Mouse (Mus musculus) frontal cortex, adult (tissue): ENCODE measurements around the gene Gna13.
"Not testable (repeated sequence)": the region's sequence is repeated elsewhere in the genome, so short reads cannot be mapped to it uniquely, and the experiment has no call there.

Source experiments
- ATAC-seq: cut with Nextera tagmentation; 2 replicates; pipeline ENCODE4 v1.9.2; 2017; ENCODE audit warnings: mild to moderate bottlenecking, moderate library complexity, mixed read lengths; ENCODE audit not compliant: low TSS enrichment

The Gna13 gene

GRCm38 (mm10) chr11:109362463-109363190 is at the start of gene Gna13:
Gene Gna13, plus strand, starts transcription at chr11:109362831.
- ATAC-seq = peak; percentile 71

- peak; percentile 80 for ATAC-seq
Observed at GRCm38 (mm10) chr11:109316921-109317320, 45.7 kb upstream of the Gna13 start.

- ATAC-seq = no peak
Observed at GRCm38 (mm10) chr11:109319471-109319870, 43.2 kb upstream of the Gna13 start.

GRCm38 (mm10) chr11:109319946-109320345 is 42.7 kb upstream of the Gna13 start:
- ATAC-seq = no peak

- ATAC-seq = peak; percentile 31; the same call in 1 of the 2 replicates
Observed at GRCm38 (mm10) chr11:109320361-109320933, 42.2 kb upstream of the Gna13 start.

- ATAC-seq = no peak
Observed at GRCm38 (mm10) chr11:109326270-109326669, 36.4 kb upstream of the Gna13 start.

- ATAC-seq = no peak
Observed at GRCm38 (mm10) chr11:109327381-109327780, 35.2 kb upstream of the Gna13 start.

- no peak for ATAC-seq
Observed at GRCm38 (mm10) chr11:109327952-109328351, 34.7 kb upstream of the Gna13 start.

GRCm38 (mm10) chr11:109329331-109329730 is 33.3 kb upstream of the Gna13 start:
- no peak for ATAC-seq

GRCm38 (mm10) chr11:109330706-109331393 is 31.8 kb upstream of the Gna13 start:
- ATAC-seq = no peak; the same call in 1 of the 2 replicates

- ATAC-seq = peak; percentile 99
Observed at GRCm38 (mm10) chr11:109331424-109331824, 31.2 kb upstream of the Gna13 start.

- ATAC-seq = no peak
Observed at GRCm38 (mm10) chr11:109332722-109333121, 29.9 kb upstream of the Gna13 start.

- no peak for ATAC-seq
Observed at GRCm38 (mm10) chr11:109334773-109335172, 27.9 kb upstream of the Gna13 start.

GRCm38 (mm10) chr11:109335890-109336289 is 26.7 kb upstream of the Gna13 start:
- ATAC-seq = no peak

GRCm38 (mm10) chr11:109339155-109339938 is 23.3 kb upstream of the Gna13 start:
- no peak for ATAC-seq

- no peak for ATAC-seq
Observed at GRCm38 (mm10) chr11:109340541-109340940, 22.1 kb upstream of the Gna13 start.

GRCm38 (mm10) chr11:109342666-109343065 is 20.0 kb upstream of the Gna13 start:
- not testable (repeated sequence) for ATAC-seq

GRCm38 (mm10) chr11:109343558-109343957 is 19.1 kb upstream of the Gna13 start:
- no peak for ATAC-seq

GRCm38 (mm10) chr11:109343991-109344599 is 18.5 kb upstream of the Gna13 start:
- ATAC-seq = peak; percentile 48; the same call in 1 of the 2 replicates

GRCm38 (mm10) chr11:109347242-109347959 is 15.2 kb upstream of the Gna13 start:
- ATAC-seq = peak; percentile 83

GRCm38 (mm10) chr11:109348408-109348807 is 14.2 kb upstream of the Gna13 start:
- no peak for ATAC-seq
